Mouse (Mus musculus) adrenal gland (tissue): Measurements from ENCODE around the gene Mier3.

Source experiments
- intact Hi-C: fragments of 180-260 bp; cut with DNase I; formaldehyde crosslinking; loops from one replicate; pipeline ENCODE4 v1.15.1; 2025
- long read RNA-seq, 2 experiments: library from polyadenylated mRNA; unstranded; transcript quantifications; one replicate each; pipeline ENCODE4 v2.0.0; 2020; ENCODE audit warnings: borderline replicate concordance in 1 of 2; ENCODE audit not compliant: insufficient replicate concordance in 1 of 2

Mier3 gene
- long read RNA-seq, experiment 1, partial matches to known transcripts: 0 of 3 reads
- long read RNA-seq, experiment 1, other reads (novel, unspliced or antisense): 3 of 3 reads
- long read RNA-seq, experiment 2, partial matches to known transcripts: 0 of 2 reads
- long read RNA-seq, experiment 2, other reads (novel, unspliced or antisense): 2 of 2 reads

GRCm38 (mm10) chr13:111680679-111681078 lies at the start of gene Mier3:
Gene Mier3, plus strand, starts transcription at chr13:111680979.
- intact Hi-C loops: no loop called here

- intact Hi-C loops: no loop called here
Measured at GRCm38 (mm10) chr13:111634163-111635160, 46.3 kb upstream of the Mier3 start.

- intact Hi-C loops: no loop called here
Measured at GRCm38 (mm10) chr13:111640319-111640718, 40.5 kb upstream of the Mier3 start.

GRCm38 (mm10) chr13:111643636-111644035 lies 37.1 kb upstream of the Mier3 start:
- intact Hi-C loops: no loop called here

- intact Hi-C loops: no loop called here
Measured at GRCm38 (mm10) chr13:111646204-111646603, 34.6 kb upstream of the Mier3 start.

GRCm38 (mm10) chr13:111647279-111647678 lies 33.5 kb upstream of the Mier3 start:
- intact Hi-C loops: no loop called here

- intact Hi-C loops: no loop called here
Measured at GRCm38 (mm10) chr13:111651020-111651419, 29.8 kb upstream of the Mier3 start.

GRCm38 (mm10) chr13:111655273-111655672 lies 25.5 kb upstream of the Mier3 start:
- intact Hi-C loops: no loop called here

GRCm38 (mm10) chr13:111655856-111656255 lies 24.9 kb upstream of the Mier3 start:
- intact Hi-C loops: no loop called here

- intact Hi-C loops: no loop called here
Measured at GRCm38 (mm10) chr13:111656309-111656708, 24.5 kb upstream of the Mier3 start.

GRCm38 (mm10) chr13:111656769-111657168 lies 24.0 kb upstream of the Mier3 start:
- intact Hi-C loops: no loop called here

GRCm38 (mm10) chr13:111658501-111659280 lies 22.1 kb upstream of the Mier3 start:
- intact Hi-C loops: no loop called here

- intact Hi-C loops: no loop called here
Measured at GRCm38 (mm10) chr13:111659430-111659829, 21.3 kb upstream of the Mier3 start.

GRCm38 (mm10) chr13:111660072-111660471 lies 20.7 kb upstream of the Mier3 start:
- intact Hi-C loops: no loop called here

- intact Hi-C loops: no loop called here
Measured at GRCm38 (mm10) chr13:111660556-111660955, 20.2 kb upstream of the Mier3 start.

- intact Hi-C loops: no loop called here
Measured at GRCm38 (mm10) chr13:111668016-111668415, 12.8 kb upstream of the Mier3 start.

GRCm38 (mm10) chr13:111676841-111677240 lies 3.9 kb upstream of the Mier3 start:
- intact Hi-C loops: no loop called here

GRCm38 (mm10) chr13:111684056-111684625 lies 3.4 kb downstream of the Mier3 start:
- intact Hi-C loops: no loop called here

GRCm38 (mm10) chr13:111685751-111686462 lies 5.1 kb downstream of the Mier3 start:
- intact Hi-C loops: no loop called here

- intact Hi-C loops: no loop called here
Measured at GRCm38 (mm10) chr13:111686522-111687284, 5.9 kb downstream of the Mier3 start.
